Mouse (Mus musculus) E14TG2a.4 (cell line): ENCODE results near the gene Nrp1.

Experiments
- CTCF ChIP-seq: conservative IDR thresholded peaks from 2 replicates; pipeline ENCODE4 v1.5.1; 2014; ENCODE audit warnings: low read length
- NANOG ChIP-seq: IDR thresholded peaks from 2 replicates; pipeline ENCODE4 v1.6.1; 2014; ENCODE audit warnings: borderline replicate concordance, low read length, mixed read lengths
- POU5F1 ChIP-seq: IDR thresholded peaks from 2 replicates; pipeline ENCODE4 v1.6.1; 2014; ENCODE audit warnings: low read length, borderline replicate concordance

GRCm38 (mm10) chr8:128465553-128465952, 107.1 kb downstream of the Nrp1 start:
- TF ChIP-seq CTCF (no peak), POU5F1 (no peak), NANOG (no peak)
